Mouse (Mus musculus) kidney, postnatal 25 days (tissue): ENCODE measurements around the gene Nxf1.
"Not testable (repeated sequence)": the region's sequence is repeated elsewhere in the genome, so short reads cannot be mapped to it uniquely, and the experiment has no call there.

ENCODE experiments used
- DNase-seq, 2 experiments: peaks; one replicate each; pipeline ENCODE4 v3.0.0; 2021; ENCODE audit warnings: mixed read lengths in 2 of 2

Gene Nxf1

GRCm38 (mm10) chr19:8724392-8724791 is 32.5 kb upstream of the Nxf1 start:
- no peak for DNase-seq

GRCm38 (mm10) chr19:8725081-8725613 is 31.7 kb upstream of the Nxf1 start:
- no peak for DNase-seq

GRCm38 (mm10) chr19:8726609-8727390 is 30.1 kb upstream of the Nxf1 start:
- no peak for DNase-seq

- DNase-seq = no peak
These were observed 29.3 kb upstream of the Nxf1 start for GRCm38 (mm10) chr19:8727495-8728114.

GRCm38 (mm10) chr19:8728335-8729099 is 28.4 kb upstream of the Nxf1 start:
- not testable (repeated sequence) for DNase-seq

GRCm38 (mm10) chr19:8734334-8734733 is 22.5 kb upstream of the Nxf1 start:
- no peak for DNase-seq

GRCm38 (mm10) chr19:8735389-8736159 is 21.3 kb upstream of the Nxf1 start, which contains the start of gene Wdr74:
Gene Wdr74, plus strand, starts transcription at chr19:8735827.
- DNase-seq = peak; percentile 94 to 95

- no peak for DNase-seq
These were observed 20.8 kb upstream of the Nxf1 start for GRCm38 (mm10) chr19:8736160-8736467.

- DNase-seq = no peak
These were observed 18.0 kb upstream of the Nxf1 start for GRCm38 (mm10) chr19:8738911-8739310.

- DNase-seq = no peak
These were observed 17.2 kb upstream of the Nxf1 start for GRCm38 (mm10) chr19:8739646-8740045.

- peak in 1 of 2 experiments; percentile 45 for DNase-seq
These were observed 16.3 kb upstream of the Nxf1 start, which contains the start of gene 1700092M07Rik for GRCm38 (mm10) chr19:8740603-8741002. Gene 1700092M07Rik, plus strand, starts transcription at chr19:8740718.

GRCm38 (mm10) chr19:8741243-8741869 is 15.5 kb upstream of the Nxf1 start, which contains the start of gene Stx5a:
Gene Stx5a, plus strand, starts transcription at chr19:8741413.
- DNase-seq = peak; percentile 98 to 99

- no peak for DNase-seq
These were observed 14.7 kb upstream of the Nxf1 start for GRCm38 (mm10) chr19:8742176-8742575.

GRCm38 (mm10) chr19:8745382-8745781 is 11.5 kb upstream of the Nxf1 start:
- no peak for DNase-seq

GRCm38 (mm10) chr19:8747368-8747767 is 9.5 kb upstream of the Nxf1 start:
- DNase-seq = no peak

GRCm38 (mm10) chr19:8755652-8756051 is 1.2 kb upstream of the Nxf1 start:
- no peak for DNase-seq

GRCm38 (mm10) chr19:8757471-8757998 is 662 bp downstream of the Nxf1 start:
- no peak for DNase-seq

GRCm38 (mm10) chr19:8758899-8759298 is 2.0 kb downstream of the Nxf1 start:
- no peak for DNase-seq

GRCm38 (mm10) chr19:8760757-8761156 is 3.9 kb downstream of the Nxf1 start:
- no peak for DNase-seq

- no peak for DNase-seq
These were observed 6.4 kb downstream of the Nxf1 start for GRCm38 (mm10) chr19:8763276-8763675.

- no peak for DNase-seq
These were observed 8.7 kb downstream of the Nxf1 start for GRCm38 (mm10) chr19:8765562-8765961.
